Mouse (Mus musculus): ENCODE measurements around the gene Prkci. TPM values are rescaled to one million over a fixed set of nuclear protein-coding genes. Genes with fewer than 3 reads are reported as not detected.

The Prkci gene
- polyA plus RNA-seq, 1 experiment: 1.0 TPM

- H3K4me1 ChIP-seq: peaks cover 42% of the 10 kb centered on the region
- no peaks in the 10 kb centered on the region for H3K27me3 ChIP-seq (replicated peaks)
- peaks cover 30% of the 10 kb centered on the region for H3K36me3 ChIP-seq (replicated peaks; ENCODE audit: low read length)
- no peaks in the 10 kb centered on the region for H3K9me3 ChIP-seq
- TF ChIP-seq GATA1 (IDR thresholded peaks at IDR 0.05; ENCODE audit: borderline replicate concordance, low read length): no peak
- no peak for TF ChIP-seq FLI1 (IDR thresholded peaks at IDR 0.05; ENCODE audit: low read length)
- H3K4me3 ChIP-seq (replicated peaks): peak overlapping the region; percentile 99
Measured at GRCm38 (mm10) chr3:30968531-30969092, 26.9 kb upstream of the Prkci start.

- Histone ChIP-seq H3K36me3 (replicated peaks; ENCODE audit: low read length) (peaks cover 25% of the 10 kb centered on the region), H3K4me1 (peaks cover 42% of the 10 kb centered on the region), H3K9me3 (no peaks in the 10 kb centered on the region), H3K27me3 (replicated peaks) (no peaks in the 10 kb centered on the region), H3K4me3 (replicated peaks) (peak within 1 kb of the TSS; percentile 99)
- TF ChIP-seq FLI1 (IDR thresholded peaks at IDR 0.05; ENCODE audit: low read length) (no peak), GATA1 (IDR thresholded peaks at IDR 0.05; ENCODE audit: borderline replicate concordance, low read length) (no peak)
Measured at GRCm38 (mm10) chr3:30969104-30969581, 26.4 kb upstream of the Prkci start, which contains the start of gene Phc3. Gene Phc3 (minus strand): TSS chr3:30969415.

- no peak for TF ChIP-seq FLI1 (IDR thresholded peaks at IDR 0.05; ENCODE audit: low read length)
- no peak for TF ChIP-seq GATA1 (IDR thresholded peaks at IDR 0.05; ENCODE audit: borderline replicate concordance, low read length)
Measured at GRCm38 (mm10) chr3:30975102-30975754, 20.3 kb upstream of the Prkci start.

GRCm38 (mm10) chr3:30976991-30977603 is 18.4 kb upstream of the Prkci start:
- TF ChIP-seq FLI1 (IDR thresholded peaks at IDR 0.05; ENCODE audit: low read length): no peak
- TF ChIP-seq GATA1 (IDR thresholded peaks at IDR 0.05; ENCODE audit: borderline replicate concordance, low read length): no peak
- H3K4me1 ChIP-seq: peaks cover 9% of the 10 kb centered on the region; the same call in 1 of the 2 replicates

More at GRCm38 (mm10) chr3:30975102-30975754, 20.3 kb upstream of the Prkci start:
- peaks cover 14% of the 10 kb centered on the region for H3K4me1 ChIP-seq
- H3K9me3 ChIP-seq: no peaks in the 10 kb centered on the region
- no peak overlapping the region for H3K4me3 ChIP-seq (replicated peaks)
- H3K27me3 ChIP-seq (replicated peaks): no peaks in the 10 kb centered on the region
- no peaks in the 10 kb centered on the region for H3K36me3 ChIP-seq (replicated peaks; ENCODE audit: low read length)

DNA sequence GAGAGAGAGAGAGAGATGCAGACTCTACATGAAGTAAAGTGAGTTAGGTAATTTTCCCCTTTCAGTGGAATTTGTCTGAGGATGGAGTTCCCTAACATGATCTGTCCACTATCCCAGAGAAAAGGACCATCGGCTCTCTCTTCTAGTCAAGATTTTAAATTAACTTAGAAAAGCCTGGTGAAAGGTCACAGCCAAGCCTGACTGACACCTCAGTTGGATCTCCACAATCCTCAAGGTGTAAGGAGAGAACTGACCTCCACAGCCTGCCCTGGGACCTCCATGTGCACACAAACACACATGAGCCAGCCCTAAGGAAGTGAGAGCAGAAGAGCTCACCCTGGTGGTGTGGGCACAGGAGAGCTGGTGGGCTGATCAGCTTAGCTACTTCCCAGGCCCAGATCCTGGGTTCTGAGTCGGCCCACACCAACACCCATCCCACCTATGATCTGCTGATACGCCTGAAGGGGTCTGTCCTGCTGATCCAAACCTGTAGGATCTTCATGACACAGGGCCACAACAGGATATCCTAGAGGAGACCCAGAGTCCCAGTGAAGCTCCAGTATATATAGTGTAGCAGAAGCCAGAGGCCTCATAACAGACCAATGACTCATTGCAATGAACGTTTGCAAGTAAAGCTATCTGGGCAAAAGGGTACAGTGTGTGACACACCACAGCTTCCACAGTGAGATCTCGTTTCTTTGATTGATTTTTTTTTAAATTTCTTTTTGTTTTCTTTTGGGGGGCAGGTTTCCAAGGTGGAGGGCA is 13.7 kb upstream of the Prkci start:
- Histone ChIP-seq H3K4me3 (replicated peaks) (no peak overlapping the region), H3K4me1 (0 out of 2 replicates have a peak, but pooled peaks cover 3% of the 10 kb centered on the region), H3K9me3 (no peaks in the 10 kb centered on the region), H3K27me3 (replicated peaks) (no peaks in the 10 kb centered on the region), H3K36me3 (replicated peaks; ENCODE audit: low read length) (no peaks in the 10 kb centered on the region)
- TF ChIP-seq FLI1 (IDR thresholded peaks at IDR 0.05; ENCODE audit: low read length): no peak
- TF ChIP-seq GATA1 (IDR thresholded peaks at IDR 0.05; ENCODE audit: borderline replicate concordance, low read length): no peak

More at GRCm38 (mm10) chr3:30976991-30977603, 18.4 kb upstream of the Prkci start:
- Histone ChIP-seq H3K4me3 (replicated peaks) (no peak overlapping the region), H3K27me3 (replicated peaks) (no peaks in the 10 kb centered on the region), H3K9me3 (no peaks in the 10 kb centered on the region), H3K36me3 (replicated peaks; ENCODE audit: low read length) (no peaks in the 10 kb centered on the region)

DNA sequence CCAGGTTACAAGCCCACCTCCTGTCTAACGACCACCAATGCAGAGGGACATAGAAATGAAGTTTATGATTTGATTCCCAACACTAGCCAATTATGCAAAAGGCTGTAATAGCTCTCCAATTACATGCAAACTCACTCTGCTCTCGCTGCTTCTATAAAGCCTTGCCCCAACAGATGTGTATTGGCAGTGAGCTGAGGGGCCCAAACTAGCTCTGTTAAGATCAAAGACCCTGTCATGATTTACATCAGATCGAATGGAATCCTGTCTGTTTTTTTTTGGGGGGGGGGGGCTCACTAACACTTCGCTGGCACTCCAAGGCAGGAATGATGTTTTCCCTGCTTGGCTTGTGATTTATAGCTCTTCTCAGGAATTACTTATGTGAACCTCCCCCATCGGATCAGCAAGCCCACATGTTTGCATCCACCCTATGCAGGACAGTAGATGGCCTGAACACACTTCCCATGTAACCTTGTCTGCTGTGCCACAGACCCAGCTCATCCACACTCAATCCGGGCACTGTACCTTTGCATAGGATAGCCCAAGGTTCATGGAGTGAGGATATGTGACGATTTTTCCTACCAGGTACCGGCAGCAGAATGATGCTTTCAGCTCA is 12.5 kb upstream of the Prkci start:
- Histone ChIP-seq H3K4me1 (peaks cover 7% of the 10 kb centered on the region; the same call in 1 of the 2 replicates), H3K27me3 (replicated peaks) (no peaks in the 10 kb centered on the region)
- TF ChIP-seq GATA1 (IDR thresholded peaks at IDR 0.05; ENCODE audit: borderline replicate concordance, low read length): no peak
- TF ChIP-seq FLI1 (IDR thresholded peaks at IDR 0.05; ENCODE audit: low read length): no peak

DNA sequence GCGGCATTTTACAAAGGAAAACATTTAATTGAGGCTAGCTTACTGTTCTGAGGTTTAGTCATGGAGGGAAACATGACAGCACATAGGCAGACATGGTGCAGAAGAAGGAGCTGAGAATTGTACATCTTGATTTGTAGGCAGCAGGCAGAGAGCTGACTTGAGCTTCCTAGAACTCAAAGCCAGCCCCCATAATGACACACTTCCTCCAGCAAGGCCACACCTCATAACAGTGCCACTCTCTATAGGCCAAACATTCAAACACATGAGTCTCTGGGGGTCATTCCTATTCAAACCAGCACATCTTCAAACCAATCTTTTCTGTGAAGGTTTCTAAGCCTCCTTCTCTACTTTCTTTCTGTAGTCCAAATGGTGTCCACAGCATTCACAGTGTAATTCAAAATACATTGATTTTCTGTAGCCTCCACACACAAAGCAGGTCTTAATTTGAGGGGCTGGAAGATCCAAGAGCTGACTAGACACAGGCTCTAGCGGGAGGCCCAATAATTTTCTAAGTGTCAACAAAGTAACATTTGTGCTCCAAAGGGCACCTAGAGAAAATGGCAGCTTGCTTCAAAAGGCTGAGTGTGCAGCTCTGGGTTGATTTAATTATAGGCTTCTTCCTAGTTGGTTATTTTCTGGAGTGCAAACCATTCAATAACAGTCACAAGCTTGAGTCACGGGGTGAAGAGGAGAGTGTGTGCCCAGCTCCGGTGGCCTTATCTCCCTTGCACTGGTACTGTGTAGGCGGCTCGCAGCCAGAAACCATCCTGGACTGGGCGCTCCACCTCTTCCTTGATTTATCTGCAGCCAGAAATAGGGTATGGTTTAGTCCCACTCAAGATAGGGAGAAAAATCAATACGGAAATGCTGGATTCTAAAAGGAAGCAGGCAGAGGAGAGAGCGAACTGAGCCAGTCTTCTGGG is 7.9 kb upstream of the Prkci start:
- Histone ChIP-seq H3K36me3 (replicated peaks; ENCODE audit: low read length) (no peaks in the 10 kb centered on the region), H3K27me3 (replicated peaks) (no peaks in the 10 kb centered on the region), H3K4me3 (replicated peaks) (no peak overlapping the region), H3K9me3 (peaks cover 6% of the 10 kb centered on the region), H3K4me1 (peaks cover 4% of the 10 kb centered on the region; the same call in 1 of the 2 replicates)
- TF ChIP-seq GATA1 (IDR thresholded peaks at IDR 0.05; ENCODE audit: borderline replicate concordance, low read length) (no peak), FLI1 (IDR thresholded peaks at IDR 0.05; ENCODE audit: low read length) (no peak)

More for the DNA sequence above, 12.5 kb upstream of the Prkci start:
- Histone ChIP-seq H3K4me3 (replicated peaks) (no peak overlapping the region), H3K36me3 (replicated peaks; ENCODE audit: low read length) (no peaks in the 10 kb centered on the region), H3K9me3 (peaks cover 6% of the 10 kb centered on the region)

- TF ChIP-seq GATA1 (IDR thresholded peaks at IDR 0.05; ENCODE audit: borderline replicate concordance, low read length) (no peak), FLI1 (IDR thresholded peaks at IDR 0.05; ENCODE audit: low read length) (no peak)
- peaks cover 4% of the 10 kb centered on the region for H3K9me3 ChIP-seq
Measured at GRCm38 (mm10) chr3:30992161-30992560, 3.4 kb upstream of the Prkci start.

More at GRCm38 (mm10) chr3:30992161-30992560, 3.4 kb upstream of the Prkci start:
- H3K27me3 ChIP-seq (replicated peaks): no peaks in the 10 kb centered on the region
- no peak overlapping the region for H3K4me3 ChIP-seq (replicated peaks)
- peaks cover 30% of the 10 kb centered on the region for H3K4me1 ChIP-seq
- H3K36me3 ChIP-seq (replicated peaks; ENCODE audit: low read length): no peaks in the 10 kb centered on the region
